Mouse (Mus musculus) frontal cortex, postnatal 25 days (tissue): ENCODE measurements around the gene 1700013G24Rik.

ENCODE experiments used
- DNase-seq, 2 experiments: peaks; one replicate each; pipeline ENCODE4 v3.0.0; 2022; ENCODE audit warnings: low spot score in 2 of 2

Gene 1700013G24Rik

DNA sequence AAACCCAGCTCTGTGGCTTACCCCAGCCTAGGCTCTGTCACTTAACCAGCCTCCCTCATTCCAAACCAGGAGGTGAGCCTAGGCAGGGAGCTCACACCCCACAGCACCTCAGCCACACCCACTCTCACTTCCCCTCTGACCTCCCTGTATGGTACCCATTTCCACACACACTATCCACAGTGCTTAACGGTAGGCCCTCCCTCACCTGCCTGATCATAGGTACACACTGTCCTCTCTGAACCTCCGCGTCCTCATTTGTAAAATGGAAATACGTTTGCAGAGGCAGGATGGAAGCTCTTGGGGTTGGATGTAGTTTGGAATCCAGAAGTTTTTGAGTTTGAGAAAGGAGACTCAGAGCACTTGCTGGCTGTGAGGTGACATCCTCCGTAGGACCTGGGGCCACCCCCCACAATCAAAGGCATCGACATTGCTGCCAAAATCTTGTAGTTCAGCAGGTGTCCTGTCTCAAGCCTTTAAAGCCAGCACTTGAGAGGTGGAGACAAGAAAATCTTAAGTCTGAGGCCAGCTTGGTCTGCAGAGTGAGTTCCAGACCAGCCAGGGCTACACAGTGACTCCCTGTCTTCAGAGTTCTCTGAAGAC is 42.5 kb downstream of the 1700013G24Rik start:
- DNase-seq, result no peak

DNA sequence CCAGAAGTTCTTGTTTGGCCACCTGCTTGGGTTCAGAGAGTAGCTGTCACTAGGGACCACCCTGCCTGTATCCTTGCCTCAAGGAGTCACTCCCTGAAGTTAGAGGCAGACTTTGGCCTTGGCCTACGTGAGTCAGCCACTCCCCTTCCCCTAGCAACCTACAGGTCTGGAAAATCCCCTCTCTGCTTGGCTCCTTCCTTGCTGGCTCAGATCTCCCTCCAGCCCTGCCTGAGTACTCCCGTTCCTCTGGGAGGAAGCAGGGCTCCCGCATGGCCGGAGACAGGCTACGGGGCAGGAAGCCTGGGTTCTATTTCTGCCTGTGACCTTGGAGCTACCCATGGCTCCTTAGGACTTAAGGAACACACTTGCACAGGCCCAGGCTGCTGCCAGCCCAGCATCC is 44.3 kb downstream of the 1700013G24Rik start:
- DNase-seq, result no peak

DNA sequence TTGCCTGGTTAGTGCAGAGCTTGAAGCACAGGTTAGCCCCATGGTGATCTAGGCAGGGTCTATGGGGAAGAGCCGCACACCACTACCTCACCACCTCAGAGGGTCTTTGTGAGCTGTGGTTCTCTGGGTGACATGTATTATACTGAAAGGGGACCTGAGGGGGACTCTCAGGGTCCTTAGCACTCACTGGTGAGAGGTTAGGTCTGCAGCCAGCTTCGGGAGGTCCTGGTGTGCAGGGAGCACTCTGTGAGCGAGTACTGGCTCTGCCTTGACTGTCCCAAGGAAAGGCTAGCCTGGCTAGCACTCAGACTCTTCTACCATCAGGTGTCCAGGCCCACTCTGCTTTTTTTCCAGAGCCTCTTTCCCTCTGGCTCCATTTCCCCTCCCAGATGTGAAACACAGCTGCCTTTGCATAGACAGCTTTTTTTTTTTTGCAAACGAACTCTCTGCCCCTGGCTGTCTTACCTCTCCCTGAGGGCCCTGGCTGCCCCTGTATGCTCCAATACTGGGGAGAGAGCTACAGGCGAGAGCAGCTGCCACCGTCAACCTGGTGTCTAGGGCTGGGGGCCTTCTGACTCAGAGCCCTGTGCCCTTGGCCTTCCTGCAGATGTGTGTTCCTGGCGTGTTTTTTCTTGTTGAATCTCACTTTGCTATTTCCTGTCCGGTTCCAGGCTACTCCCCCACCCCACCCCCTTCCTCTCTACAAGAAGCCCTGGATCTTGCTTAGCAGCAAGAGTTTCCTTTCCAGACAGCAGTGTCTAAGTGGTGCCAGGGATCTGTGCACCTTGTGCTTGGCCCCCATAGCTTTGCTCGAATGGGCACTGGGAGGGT is 45.0 kb downstream of the 1700013G24Rik start:
- DNase-seq, result no peak

DNA sequence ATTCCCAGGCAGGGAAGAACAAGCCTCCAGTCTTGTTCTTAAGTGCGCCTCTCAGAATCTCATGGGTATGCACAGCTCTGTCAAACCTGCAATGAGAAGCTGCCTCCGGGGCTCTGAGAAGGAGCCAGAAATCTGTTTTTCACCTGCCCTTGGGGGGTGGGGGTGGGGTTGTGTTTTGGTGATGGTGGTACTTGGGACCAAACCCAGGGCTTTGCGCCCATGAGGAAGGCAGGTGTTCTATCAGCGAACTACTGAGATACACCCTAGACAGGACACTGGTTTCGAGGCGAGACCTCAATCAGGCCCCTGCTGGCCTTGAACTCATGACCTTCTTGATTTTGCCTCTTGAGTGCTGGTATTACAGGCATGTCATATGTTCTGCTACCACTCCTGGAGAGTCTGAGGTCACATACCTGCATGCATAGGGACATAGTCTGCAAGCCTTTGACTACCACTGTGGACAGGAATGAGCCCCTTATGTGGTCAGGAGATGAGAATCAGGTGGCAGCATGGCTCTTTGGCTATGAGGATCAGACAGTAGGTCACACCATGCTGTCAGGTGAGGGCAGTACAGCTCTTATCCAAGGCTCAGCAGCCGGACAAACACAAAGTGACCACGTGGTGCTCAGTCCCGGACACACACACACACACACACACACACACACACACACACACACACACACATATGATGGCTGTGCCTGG is 45.9 kb downstream of the 1700013G24Rik start:
- no peak for DNase-seq

DNA sequence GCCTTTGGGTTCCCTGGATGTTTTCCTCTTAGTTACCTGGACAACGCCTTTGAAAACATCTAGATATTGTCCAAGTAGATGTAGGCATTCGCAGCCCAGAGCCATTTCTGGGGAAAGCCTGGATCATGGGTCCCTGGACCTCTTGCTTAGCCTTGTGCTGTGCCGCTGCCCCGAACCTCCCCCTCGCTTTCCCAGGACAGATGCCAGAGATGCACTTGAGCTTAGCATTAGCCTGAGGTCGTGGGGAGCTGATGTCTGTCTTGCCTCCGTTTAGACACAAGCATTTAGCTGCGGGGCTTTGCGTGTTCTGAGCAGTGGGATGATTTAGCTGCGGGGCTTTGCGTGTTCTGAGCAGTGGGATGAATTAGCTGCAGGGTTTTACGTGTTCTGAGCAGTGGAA is 47.1 kb downstream of the 1700013G24Rik start:
- no peak for DNase-seq

DNA sequence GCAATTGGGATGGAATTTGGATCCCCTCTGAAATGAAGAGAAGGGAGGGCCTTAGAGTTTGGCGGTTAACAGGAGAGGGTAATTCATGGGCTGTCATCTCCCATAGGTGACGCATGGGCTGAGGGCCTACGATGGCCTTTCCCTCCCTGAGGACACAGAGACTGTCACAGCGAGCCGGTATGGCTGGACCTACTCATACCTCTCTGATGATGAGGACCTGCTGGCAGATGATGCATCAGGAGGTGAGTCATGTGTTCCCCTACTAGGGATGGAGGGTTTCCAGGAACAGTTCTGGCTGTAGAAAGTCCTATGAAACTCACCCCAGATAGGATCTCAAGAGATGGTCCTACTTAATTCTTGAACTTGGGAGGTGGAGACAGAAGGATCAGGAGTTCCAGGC is 47.9 kb downstream of the 1700013G24Rik start:
- DNase-seq, result no peak

DNA sequence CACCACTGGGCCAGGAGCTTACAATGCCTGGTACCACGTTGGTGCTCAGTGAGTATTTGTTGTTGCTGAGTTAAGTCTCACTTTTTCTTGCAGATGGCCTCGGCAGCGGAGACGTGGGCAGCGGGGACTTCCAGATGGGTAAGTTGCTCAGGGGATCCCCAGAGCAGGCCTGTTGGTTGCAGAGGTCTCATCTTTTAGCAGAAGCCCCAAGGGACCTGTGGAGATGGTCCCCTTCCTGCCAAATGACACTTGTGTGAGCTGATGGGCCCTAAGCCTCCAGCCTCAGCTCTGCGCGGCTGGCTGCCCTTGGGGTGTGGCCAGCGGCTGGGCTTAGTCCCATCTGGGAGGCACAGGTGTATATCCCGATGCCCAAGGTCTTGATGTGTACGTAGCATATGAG is 49.1 kb downstream of the 1700013G24Rik start:
- no peak for DNase-seq

DNA sequence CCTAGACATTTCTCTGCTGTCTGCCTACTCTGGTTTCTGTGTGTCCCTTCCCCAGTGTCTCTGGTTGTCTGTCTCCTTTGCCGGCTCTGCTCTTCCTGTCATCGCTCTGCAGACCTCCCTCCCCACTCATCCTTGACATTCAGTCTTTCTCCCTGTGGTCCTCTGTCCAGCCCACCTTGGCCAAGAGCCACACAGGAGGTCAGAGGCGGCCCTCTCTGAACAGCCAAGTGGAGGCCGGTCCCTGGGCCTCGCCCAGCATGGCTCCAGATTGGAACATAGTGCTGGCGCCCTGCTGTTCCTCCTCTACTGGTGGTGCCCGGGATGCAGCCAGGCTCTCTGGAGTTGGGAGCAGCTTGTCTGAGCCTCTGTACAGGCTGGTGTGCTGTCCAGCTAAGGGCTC is 49.7 kb downstream of the 1700013G24Rik start:
- DNase-seq, result no peak

DNA sequence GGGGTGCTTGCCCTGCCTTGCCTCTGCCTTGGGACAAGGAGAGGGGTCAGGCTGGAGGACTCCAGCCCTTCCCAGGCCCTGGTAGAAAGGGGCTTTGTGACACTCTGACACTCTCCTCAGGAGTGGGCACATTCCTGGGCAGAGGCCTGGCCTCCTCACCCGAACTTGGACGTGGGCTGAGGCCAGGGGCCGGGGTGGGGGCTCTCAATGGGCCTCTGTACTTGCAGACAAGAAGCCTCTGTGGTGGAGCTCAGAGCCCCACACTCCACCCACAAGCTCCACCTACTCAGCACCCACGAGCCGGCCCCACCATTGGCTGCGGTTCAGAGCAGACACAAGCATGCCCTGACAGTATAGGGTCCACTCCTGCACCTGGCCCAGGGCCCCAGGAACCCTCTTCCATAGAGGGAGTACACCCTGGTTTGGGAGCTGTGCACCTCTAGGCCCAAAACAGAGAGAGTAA is 50.5 kb downstream of the 1700013G24Rik start:
- DNase-seq, result no peak
